Mouse (Mus musculus): ENCODE data around the gene Nbas.

The Nbas gene

DNA sequence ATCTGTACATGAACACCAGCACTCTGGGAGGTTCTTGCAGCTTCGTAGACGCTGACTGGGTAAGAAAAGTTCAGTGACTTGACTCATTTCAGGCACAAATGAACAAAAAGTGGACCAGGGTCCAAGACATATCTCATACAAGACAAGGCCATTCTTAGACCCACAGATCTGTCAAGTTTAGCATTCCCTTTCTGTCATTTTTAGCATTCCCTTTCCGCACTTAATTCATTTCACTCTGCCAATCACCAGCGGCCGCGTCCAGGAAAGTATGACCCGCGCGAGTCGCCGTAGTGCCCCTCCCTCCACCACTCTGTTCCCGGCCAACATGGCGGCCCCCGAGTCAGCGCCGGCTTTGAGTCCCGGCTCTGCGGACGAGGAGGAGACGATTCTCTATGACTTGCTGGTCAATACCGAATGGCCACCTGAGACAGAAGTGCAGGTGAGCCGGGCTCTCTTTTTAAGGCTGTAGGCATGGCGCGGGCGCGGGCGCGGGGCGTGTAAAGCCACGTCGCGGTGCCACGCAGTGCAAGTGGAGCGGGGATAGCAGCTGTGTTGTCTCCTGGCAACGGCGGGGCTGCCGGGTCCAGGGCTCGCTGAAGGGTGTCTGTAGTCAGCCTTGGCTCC is at the start of gene Nbas:
Gene Nbas (plus strand): TSS at position 308 of the 624 bp plus-strand sequence.
- peak; percentile 78 to 85 for DNase-seq (ENCODE audit: low spot score in 2 of 2)

DNA sequence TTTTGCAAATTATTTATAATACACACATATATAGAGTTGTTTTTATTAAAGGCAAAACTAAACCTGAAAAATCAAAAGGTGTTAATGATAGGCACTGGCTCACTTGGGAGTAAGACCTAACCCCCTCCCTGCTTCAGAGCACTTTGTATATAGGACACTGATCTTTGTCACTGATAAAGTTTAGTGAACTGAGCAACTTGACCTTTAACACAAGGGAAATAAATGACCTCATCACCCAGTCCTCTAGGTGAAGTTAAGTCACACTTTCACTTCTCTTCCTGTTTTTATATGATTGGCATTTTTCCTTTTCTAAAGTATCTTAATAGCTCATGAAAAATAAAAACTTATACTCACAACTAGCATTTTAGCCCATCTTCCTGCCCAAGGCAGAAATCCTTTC is 26.5 kb upstream of the Nbas start:
- no peak for DNase-seq (ENCODE audit: low spot score in 2 of 2)

DNA sequence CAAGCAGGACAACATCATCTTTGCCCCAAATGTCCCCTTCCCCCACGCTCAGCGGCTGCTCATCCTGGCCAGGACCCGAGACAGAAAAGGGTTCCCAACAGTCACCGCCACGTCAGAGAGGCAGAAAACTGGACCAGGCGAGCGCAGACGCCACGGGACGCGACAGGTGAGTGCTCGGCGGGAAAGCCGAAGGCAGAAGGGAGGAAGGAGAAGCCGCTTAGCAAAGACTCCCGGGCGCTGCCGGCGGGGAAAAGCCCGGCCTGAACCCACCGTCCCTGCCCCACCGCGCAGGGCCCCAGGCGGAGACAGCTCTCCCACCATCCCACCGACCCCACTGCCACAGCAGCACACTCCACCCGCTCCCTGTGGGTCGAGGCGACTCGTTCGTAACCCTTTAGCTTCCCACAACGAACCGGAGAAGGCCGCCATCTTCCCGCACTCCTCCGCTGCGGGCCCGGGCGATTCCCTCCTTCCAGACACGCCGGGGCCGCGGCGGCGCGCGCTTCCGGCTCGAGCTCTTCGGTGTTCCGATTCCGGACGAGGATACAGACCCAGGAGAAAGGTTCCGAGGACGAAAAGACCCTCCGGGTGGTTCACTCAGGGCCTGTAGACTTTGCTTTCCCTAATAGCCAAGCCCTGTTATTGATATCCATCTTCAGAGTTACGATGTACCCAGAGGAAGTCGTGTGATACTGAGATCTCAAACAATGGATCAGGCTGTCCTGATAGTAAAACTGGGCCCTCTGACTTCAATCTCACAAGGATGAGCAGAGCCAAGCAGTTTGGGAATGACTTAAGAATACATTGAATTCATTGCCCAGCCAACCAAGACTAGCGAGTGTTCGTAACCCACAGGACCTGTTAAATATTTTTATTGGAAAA is 20.0 kb upstream of the Nbas start, which contains the start of gene Ddx1:
Gene Ddx1 (minus strand): TSS at position 523 of the 882 bp plus-strand sequence.
- DNase-seq (ENCODE audit: low spot score in 2 of 2), result peak; percentile 74 to 81

- no peak for DNase-seq (ENCODE audit: low spot score in 2 of 2)
Observed at GRCm38 (mm10) chr12:13249573-13249919, 19.4 kb upstream of the Nbas start.

GRCm38 (mm10) chr12:13255068-13255467 is 13.9 kb upstream of the Nbas start:
- no peak for DNase-seq (ENCODE audit: low spot score in 2 of 2)

DNA sequence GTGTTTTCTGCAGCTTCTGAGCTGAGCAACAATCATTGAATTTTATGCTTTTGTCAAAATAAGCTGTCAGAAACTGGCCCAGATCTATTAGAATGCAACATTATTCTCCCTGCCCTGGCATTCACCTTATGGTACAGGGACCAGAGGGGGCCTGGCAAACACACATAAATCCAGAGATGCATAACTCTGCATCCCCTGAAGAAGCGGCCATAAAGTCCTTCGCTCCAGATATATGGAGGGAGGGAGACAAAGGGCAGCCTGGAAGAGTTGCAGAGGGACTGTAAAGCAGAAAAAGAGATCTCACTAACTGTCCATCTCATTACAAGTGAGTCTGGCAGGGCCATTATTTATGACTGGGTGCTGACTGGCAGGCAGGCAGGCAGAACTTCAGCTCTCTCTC is 13.2 kb upstream of the Nbas start:
- DNase-seq (ENCODE audit: low spot score in 2 of 2), result no peak

- no peak for DNase-seq (ENCODE audit: low spot score in 2 of 2)
Observed at GRCm38 (mm10) chr12:13268412-13268811, 521 bp upstream of the Nbas start.

GRCm38 (mm10) chr12:13269570-13270390 is 847 bp downstream of the Nbas start:
- no peak for DNase-seq (ENCODE audit: low spot score in 2 of 2)

DNA sequence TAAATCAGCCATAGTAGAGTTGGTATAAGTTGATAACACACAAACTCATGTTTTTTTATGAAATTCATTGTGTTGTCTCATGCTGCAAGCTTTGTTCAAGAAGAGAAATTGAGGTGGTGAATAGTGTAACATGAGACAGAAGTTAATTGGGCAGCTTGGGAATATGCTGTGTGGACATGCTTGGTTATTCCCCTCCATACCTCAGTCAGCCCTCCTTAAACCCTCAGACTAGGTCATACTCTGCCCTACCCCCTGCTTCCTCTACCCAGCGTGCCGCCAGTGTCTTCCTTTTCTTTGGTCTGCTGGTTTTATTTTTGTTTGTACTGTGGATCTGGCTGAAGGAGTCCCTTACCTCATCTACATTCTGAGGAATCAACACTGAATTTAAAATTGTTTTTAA is 22.5 kb downstream of the Nbas start:
- no peak for DNase-seq (ENCODE audit: low spot score in 2 of 2)

DNA sequence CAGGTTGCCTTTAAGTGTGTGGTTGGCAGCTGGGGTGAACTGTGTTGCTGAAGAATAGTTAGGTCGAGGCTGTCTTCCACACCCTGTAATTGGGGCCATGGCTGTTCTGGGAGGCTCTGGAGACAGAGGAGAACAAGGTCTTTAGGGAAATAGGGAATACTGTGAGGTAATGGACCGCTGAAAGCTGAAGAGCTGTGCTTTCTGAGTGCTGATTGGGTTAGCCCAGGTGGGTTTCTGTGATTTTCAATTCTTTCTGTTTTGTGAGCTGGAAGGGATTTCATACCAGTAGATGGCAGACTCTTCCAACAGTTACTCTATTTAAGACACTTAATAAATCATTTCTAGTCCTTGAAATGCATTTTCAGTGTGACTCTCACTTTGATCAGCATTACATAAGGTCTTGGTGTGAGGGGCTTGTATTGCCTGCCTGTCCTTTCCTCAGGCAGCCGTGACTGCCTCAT is 24.5 kb downstream of the Nbas start:
- no peak for DNase-seq (ENCODE audit: low spot score in 2 of 2)

- no peak for DNase-seq (ENCODE audit: low spot score in 2 of 2)
Observed at GRCm38 (mm10) chr12:13303037-13303436, 34.1 kb downstream of the Nbas start.

DNA sequence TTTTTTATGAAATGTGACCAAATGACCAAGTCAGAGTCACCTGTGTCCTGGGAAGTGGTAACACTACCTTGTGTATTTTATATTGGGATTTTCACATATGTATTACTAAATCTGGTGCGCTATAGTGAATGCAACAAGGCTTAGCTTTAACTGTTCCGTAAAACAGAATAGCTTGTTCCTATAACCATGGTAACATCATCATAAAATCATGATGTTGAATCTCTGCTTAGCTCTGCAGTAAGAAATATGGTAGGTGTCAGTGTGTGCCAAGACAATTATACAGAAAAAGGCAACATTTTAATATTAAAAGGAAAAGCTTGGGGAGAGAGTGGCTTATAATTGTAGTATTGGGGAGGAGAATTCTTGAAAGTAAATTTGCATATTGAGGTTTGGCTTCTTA is 45.0 kb downstream of the Nbas start:
- DNase-seq (ENCODE audit: low spot score in 2 of 2), result no peak

- no peak for DNase-seq (ENCODE audit: low spot score in 2 of 2)
Observed at GRCm38 (mm10) chr12:13314384-13314783, 45.5 kb downstream of the Nbas start.

GRCm38 (mm10) chr12:13315081-13315480 is 46.1 kb downstream of the Nbas start:
- DNase-seq (ENCODE audit: low spot score in 2 of 2), result no peak

DNA sequence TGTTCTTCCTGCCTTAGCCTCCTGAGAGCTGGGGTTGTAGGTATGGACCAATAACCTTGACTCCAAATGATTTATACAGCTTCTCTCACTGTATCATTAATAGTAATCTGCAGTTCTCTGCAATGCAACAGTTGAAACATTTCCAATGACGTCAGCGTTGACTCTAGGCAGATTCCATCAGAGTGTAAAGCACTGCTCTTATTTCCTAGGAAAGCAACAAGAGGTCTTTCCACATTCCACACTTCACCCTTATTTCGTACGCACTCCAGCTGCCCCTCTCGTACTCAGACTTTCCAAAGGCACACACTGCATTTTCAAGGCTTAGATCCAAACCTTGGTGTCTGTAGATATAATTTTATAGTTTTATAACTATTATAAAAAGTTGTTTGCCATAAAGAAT is 73.6 kb downstream of the Nbas start:
- DNase-seq (ENCODE audit: low spot score in 2 of 2), result no peak

- no peak for DNase-seq (ENCODE audit: low spot score in 2 of 2)
Observed at GRCm38 (mm10) chr12:13356201-13356600, 87.3 kb downstream of the Nbas start.

GRCm38 (mm10) chr12:13356769-13357168 is 87.8 kb downstream of the Nbas start:
- DNase-seq (ENCODE audit: low spot score in 2 of 2), result no peak

DNA sequence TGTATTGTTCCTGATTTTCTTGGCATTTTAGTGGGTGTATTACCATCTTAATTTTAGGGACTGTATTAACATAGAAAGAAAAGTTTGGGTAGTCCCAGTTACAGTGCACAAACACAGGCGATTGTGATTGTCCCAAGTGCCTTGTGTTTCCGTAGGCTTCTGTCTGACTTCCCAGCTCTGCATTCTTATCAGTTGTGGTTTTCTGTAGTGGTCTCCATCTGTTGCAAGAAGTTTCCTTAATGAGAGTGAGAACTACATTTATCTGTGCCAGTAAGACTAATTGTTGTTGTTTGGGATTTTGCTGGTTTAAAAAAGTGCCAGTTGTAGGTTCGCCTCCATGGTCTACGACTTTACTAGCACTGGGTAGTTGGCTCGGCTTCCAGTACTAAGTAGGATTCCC is 88.3 kb downstream of the Nbas start:
- DNase-seq (ENCODE audit: low spot score in 2 of 2), result no peak

DNA sequence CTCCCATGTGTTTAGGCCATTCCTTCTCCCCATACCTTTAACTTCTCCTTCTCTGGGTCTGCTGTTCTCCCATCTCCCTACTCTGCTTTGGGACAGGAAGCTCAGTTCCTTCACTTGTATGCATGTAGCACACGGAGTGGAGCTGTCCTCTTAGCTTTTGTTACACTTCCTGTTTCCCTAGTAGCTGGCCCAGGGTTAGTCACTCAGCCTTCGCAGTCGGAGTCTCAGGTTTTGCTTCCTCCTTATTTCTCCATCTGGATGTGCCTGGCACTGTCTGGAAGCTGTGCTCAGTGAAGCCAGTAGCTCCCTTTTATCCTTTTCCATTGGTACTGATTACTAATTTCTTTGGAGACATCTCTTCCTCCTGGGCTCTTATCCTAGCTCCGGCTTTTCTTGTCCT is 89.9 kb downstream of the Nbas start:
- DNase-seq (ENCODE audit: low spot score in 2 of 2), result no peak

- no peak for DNase-seq (ENCODE audit: low spot score in 2 of 2)
Observed at GRCm38 (mm10) chr12:13360183-13360811, 91.4 kb downstream of the Nbas start.

DNA sequence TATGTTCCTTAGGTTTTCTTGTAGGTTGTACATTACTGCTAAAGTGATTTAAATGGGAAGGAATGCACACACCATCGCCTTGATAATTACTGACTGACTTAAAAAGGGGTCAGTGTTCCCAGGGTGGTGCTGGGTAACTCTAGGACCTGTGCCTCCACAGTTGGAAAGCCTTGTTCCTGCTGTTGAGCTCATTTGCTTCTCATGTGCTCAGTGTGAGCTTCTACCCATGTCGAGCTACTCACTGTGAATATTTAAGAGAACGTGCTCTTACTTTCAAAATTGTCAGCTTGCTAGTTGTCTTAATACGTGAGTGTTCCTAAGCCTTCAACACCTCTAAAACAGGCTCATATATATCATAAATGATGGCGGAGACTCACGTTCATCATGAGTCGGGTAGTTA is 112.6 kb downstream of the Nbas start:
- no peak for DNase-seq (ENCODE audit: low spot score in 2 of 2)

DNA sequence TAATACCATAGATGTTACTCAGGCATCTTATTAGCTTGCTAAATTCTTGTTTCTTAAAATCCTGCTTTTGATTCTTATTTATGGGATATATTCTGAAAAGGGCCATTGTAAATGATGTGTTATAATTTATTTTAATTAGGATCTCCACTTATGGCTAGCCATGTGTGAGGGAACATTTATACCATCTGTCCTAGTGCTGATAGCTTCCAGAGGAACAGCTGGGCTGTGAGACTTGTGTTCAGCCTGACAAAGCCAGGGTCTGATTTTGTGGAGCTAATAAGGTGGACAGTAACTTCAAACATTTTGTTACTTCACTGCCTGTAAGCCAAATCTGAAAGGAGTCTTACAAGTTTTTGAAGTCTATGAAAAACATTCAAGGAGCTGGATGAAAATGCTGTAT is 113.1 kb downstream of the Nbas start:
- DNase-seq (ENCODE audit: low spot score in 2 of 2), result no peak

Data from spleen, postnatal 10 days (tissue).